Mouse (Mus musculus): ENCODE results near the gene Abi3. TPM values are rescaled to one million over a fixed set of nuclear protein-coding genes. Genes with fewer than 3 reads are reported as not detected.

The Abi3 gene
- polyA plus RNA-seq, 1 experiment from 2014 or later, result 30.2 TPM

GRCm38 (mm10) chr11:95850898-95851297, 8.6 kb upstream of the Abi3 start:
- no peak overlapping the region for H3K27ac ChIP-seq
- no peaks in the 10 kb centered on the region; the same call in 1 of the 2 replicates for H3K36me3 ChIP-seq (ENCODE audit: inconsistent target)
- no peak overlapping the region for H3K4me3 ChIP-seq (ENCODE audit: inconsistent target)
- no peaks in the 10 kb centered on the region for H3K79me2 ChIP-seq (ENCODE audit: inconsistent target)
- WGBS (ENCODE audit: missing documents), result 25% methylated on average over 2 of the region's 2 CpGs

- H3K79me2 ChIP-seq (ENCODE audit: inconsistent target), result peaks cover 36% of the 10 kb centered on the region; the same call in 1 of the 2 replicates
- H3K27ac ChIP-seq, result 0 out of 2 replicates have a peak overlapping the region, but pooled peaks have one; percentile 77
- H3K36me3 ChIP-seq (ENCODE audit: inconsistent target), result peaks cover 6% of the 10 kb centered on the region; the same call in 1 of the 2 replicates
- WGBS (ENCODE audit: missing documents), result 36% methylated on average over 4 of the region's 4 CpGs
- H3K4me3 ChIP-seq (ENCODE audit: inconsistent target), result no peak overlapping the region
These were observed 2.7 kb upstream of the Abi3 start for GRCm38 (mm10) chr11:95844935-95845334.

- Histone ChIP-seq H3K4me3 (ENCODE audit: inconsistent target) (peak overlapping the region; percentile 21; the same call in 1 of the 2 replicates), H3K79me2 (ENCODE audit: inconsistent target) (peaks cover 50% of the 10 kb centered on the region; the same call in 1 of the 2 replicates), H3K27ac (peak overlapping the region; percentile 77), H3K36me3 (ENCODE audit: inconsistent target) (peaks cover 6% of the 10 kb centered on the region; the same call in 1 of the 2 replicates)
- 63% methylated on average over 6 of the region's 6 CpGs for WGBS (ENCODE audit: missing documents)
These were observed 1.2 kb upstream of the Abi3 start for GRCm38 (mm10) chr11:95843421-95843950.

GRCm38 (mm10) chr11:95842953-95843352, 677 bp upstream of the Abi3 start:
- 39% methylated on average over 5 of the region's 5 CpGs for WGBS (ENCODE audit: missing documents)
- peaks cover 55% of the 10 kb centered on the region; the same call in 1 of the 2 replicates for H3K79me2 ChIP-seq (ENCODE audit: inconsistent target)
- peaks cover 6% of the 10 kb centered on the region; the same call in 1 of the 2 replicates for H3K36me3 ChIP-seq (ENCODE audit: inconsistent target)
- peak overlapping the region; percentile 21; the same call in 1 of the 2 replicates for H3K4me3 ChIP-seq (ENCODE audit: inconsistent target)
- peak overlapping the region; percentile 77 for H3K27ac ChIP-seq

GRCm38 (mm10) chr11:95841498-95841830, 812 bp downstream of the Abi3 start:
- peak overlapping the region; percentile 40 for H3K4me3 ChIP-seq (ENCODE audit: inconsistent target)
- 17% methylated on average over 9 of the region's 10 CpGs for WGBS (ENCODE audit: missing documents)
- peak overlapping the region; percentile 77 for H3K27ac ChIP-seq
- H3K36me3 ChIP-seq (ENCODE audit: inconsistent target), result peaks cover 17% of the 10 kb centered on the region
- H3K79me2 ChIP-seq (ENCODE audit: inconsistent target), result peaks cover 70% of the 10 kb centered on the region; the same call in 1 of the 2 replicates

- H3K4me3 ChIP-seq (ENCODE audit: inconsistent target), result peak overlapping the region; percentile 40
- peaks cover 72% of the 10 kb centered on the region; the same call in 1 of the 2 replicates for H3K79me2 ChIP-seq (ENCODE audit: inconsistent target)
- peaks cover 22% of the 10 kb centered on the region for H3K36me3 ChIP-seq (ENCODE audit: inconsistent target)
- peak overlapping the region; percentile 77 for H3K27ac ChIP-seq
- 55% methylated on average over 5 of the region's 5 CpGs for WGBS (ENCODE audit: missing documents)
These were observed 1.4 kb downstream of the Abi3 start for GRCm38 (mm10) chr11:95840694-95841497.

GRCm38 (mm10) chr11:95838999-95839868, 3.0 kb downstream of the Abi3 start:
- Histone ChIP-seq H3K36me3 (ENCODE audit: inconsistent target) (peaks cover 17% of the 10 kb centered on the region), H3K4me3 (ENCODE audit: inconsistent target) (no peak overlapping the region), H3K79me2 (ENCODE audit: inconsistent target) (peaks cover 66% of the 10 kb centered on the region; the same call in 1 of the 2 replicates), H3K27ac (no peak overlapping the region)
- 87% methylated on average over 8 of the region's 8 CpGs for WGBS (ENCODE audit: missing documents)

GRCm38 (mm10) chr11:95838598-95838997, 3.7 kb downstream of the Abi3 start:
- Histone ChIP-seq H3K27ac (no peak overlapping the region), H3K4me3 (ENCODE audit: inconsistent target) (no peak overlapping the region)
- 29% methylated on average over 4 of the region's 4 CpGs for WGBS (ENCODE audit: missing documents)

GRCm38 (mm10) chr11:95837059-95837458, 5.2 kb downstream of the Abi3 start, which contains the start of gene Gngt2:
Gngt2 (plus strand) TSS chr11:95837216.
- WGBS (ENCODE audit: missing documents), result 94% methylated on average over 10 of the region's 10 CpGs
- Histone ChIP-seq H3K36me3 (ENCODE audit: inconsistent target) (peaks cover 34% of the 10 kb centered on the region), H3K79me2 (ENCODE audit: inconsistent target) (peaks cover 57% of the 10 kb centered on the region; the same call in 1 of the 2 replicates), H3K27ac (no peak within 1 kb of the TSS), H3K4me3 (ENCODE audit: inconsistent target) (no peak within 1 kb of the TSS)

More at GRCm38 (mm10) chr11:95838598-95838997, 3.7 kb downstream of the Abi3 start:
- Histone ChIP-seq H3K36me3 (ENCODE audit: inconsistent target) (peaks cover 20% of the 10 kb centered on the region), H3K79me2 (ENCODE audit: inconsistent target) (peaks cover 59% of the 10 kb centered on the region; the same call in 1 of the 2 replicates)

GRCm38 (mm10) chr11:95836433-95836832, 5.8 kb downstream of the Abi3 start:
- H3K79me2 ChIP-seq (ENCODE audit: inconsistent target), result peaks cover 51% of the 10 kb centered on the region; the same call in 1 of the 2 replicates
- no peak overlapping the region for H3K4me3 ChIP-seq (ENCODE audit: inconsistent target)
- peaks cover 34% of the 10 kb centered on the region for H3K36me3 ChIP-seq (ENCODE audit: inconsistent target)
- 94% methylated on average over 6 of the region's 6 CpGs for WGBS (ENCODE audit: missing documents)
- H3K27ac ChIP-seq, result no peak overlapping the region

GRCm38 (mm10) chr11:95835832-95836231, 6.4 kb downstream of the Abi3 start:
- no peak overlapping the region for H3K4me3 ChIP-seq (ENCODE audit: inconsistent target)
- peaks cover 34% of the 10 kb centered on the region for H3K36me3 ChIP-seq (ENCODE audit: inconsistent target)
- peaks cover 45% of the 10 kb centered on the region; the same call in 1 of the 2 replicates for H3K79me2 ChIP-seq (ENCODE audit: inconsistent target)
- H3K27ac ChIP-seq, result peak overlapping the region; percentile 72
- 59% methylated on average over 6 of the region's 6 CpGs for WGBS (ENCODE audit: missing documents)

- no peak overlapping the region for H3K4me3 ChIP-seq (ENCODE audit: inconsistent target)
- 2% methylated on average over 15 of the region's 15 CpGs for WGBS (ENCODE audit: missing documents)
These were observed 7.2 kb downstream of the Abi3 start for GRCm38 (mm10) chr11:95834742-95835710.

GRCm38 (mm10) chr11:95834143-95834667, 8.1 kb downstream of the Abi3 start:
- Histone ChIP-seq H3K36me3 (ENCODE audit: inconsistent target) (peaks cover 34% of the 10 kb centered on the region), H3K4me3 (ENCODE audit: inconsistent target) (no peak overlapping the region), H3K27ac (peak overlapping the region; percentile 72), H3K79me2 (ENCODE audit: inconsistent target) (peaks cover 29% of the 10 kb centered on the region; the same call in 1 of the 2 replicates)
- WGBS (ENCODE audit: missing documents), result 6% methylated on average over 22 of the region's 22 CpGs

More at GRCm38 (mm10) chr11:95834742-95835710, 7.2 kb downstream of the Abi3 start:
- peak overlapping the region; percentile 72 for H3K27ac ChIP-seq
- H3K36me3 ChIP-seq (ENCODE audit: inconsistent target), result peaks cover 34% of the 10 kb centered on the region
- peaks cover 37% of the 10 kb centered on the region; the same call in 1 of the 2 replicates for H3K79me2 ChIP-seq (ENCODE audit: inconsistent target)
